Mouse (Mus musculus) heart, embryonic 12.5 days (tissue): ENCODE measurements at regions not wholly inside any gene's neighbourhood (a gene's known extent, or its start where the extent isn't known, plus 50 kb on each side); places are given as distances from the start of the nearest gene placed in this dataset.

Source experiments
- ATAC-seq: fragments of 200-750 bp; cut with Nextera tagmentation; 2 replicates; pipeline ENCODE4 v1.8.0; 2017; ENCODE audit warnings: moderate TSS enrichment, moderate library complexity; ENCODE audit not compliant: insufficient number of reproducible peaks, low FRiP score
- H3K27ac ChIP-seq: fragments of 300-500 bp; sonication (generic); 2 replicates; pipeline ENCODE4 v1.5.1; 2016; ENCODE audit warnings: mild to moderate bottlenecking, moderate library complexity; ENCODE audit not compliant: poor library complexity, severe bottlenecking
- H3K27me3 ChIP-seq: fragments of 300-500 bp; sonication (generic); replicated peaks from 2 replicates; pipeline ENCODE4 v1.6.1; 2016; ENCODE audit warnings: mild to moderate bottlenecking, moderate library complexity
- H3K36me3 ChIP-seq: fragments of 300-500 bp; sonication (generic); 2 replicates; pipeline ENCODE4 v1.6.1; 2016; ENCODE audit warnings: mild to moderate bottlenecking, moderate library complexity
- H3K4me1 ChIP-seq: fragments of 300-500 bp; sonication (generic); replicated peaks from 2 replicates; pipeline ENCODE4 v1.6.1; 2016; ENCODE audit warnings: mild to moderate bottlenecking
- H3K4me2 ChIP-seq: fragments of 300-500 bp; sonication (generic); 2 replicates; pipeline ENCODE4 v1.6.1; 2016; ENCODE audit warnings: mild to moderate bottlenecking, moderate library complexity
- H3K4me3 ChIP-seq: fragments of 300-500 bp; sonication (generic); 2 replicates; pipeline ENCODE4 v1.5.1; 2016; ENCODE audit warnings: mild to moderate bottlenecking
- H3K9ac ChIP-seq: fragments of 300-500 bp; sonication (generic); 2 replicates; pipeline ENCODE4 v1.6.1; 2016; ENCODE audit warnings: mild to moderate bottlenecking, moderate library complexity
- H3K9me3 ChIP-seq: fragments of 300-500 bp; sonication (generic); replicated peaks from 2 replicates; pipeline ENCODE4 v1.6.1; 2016; ENCODE audit warnings: mild to moderate bottlenecking, moderate library complexity
- WGBS: fragments of 180-500 bp; shearing (Covaris S2); methylation state at CpG from one replicate; pipeline ENCODE4 v1.1.7; 2016; 5-methylcytosine and 5-hydroxymethylcytosine counted together

DNA sequence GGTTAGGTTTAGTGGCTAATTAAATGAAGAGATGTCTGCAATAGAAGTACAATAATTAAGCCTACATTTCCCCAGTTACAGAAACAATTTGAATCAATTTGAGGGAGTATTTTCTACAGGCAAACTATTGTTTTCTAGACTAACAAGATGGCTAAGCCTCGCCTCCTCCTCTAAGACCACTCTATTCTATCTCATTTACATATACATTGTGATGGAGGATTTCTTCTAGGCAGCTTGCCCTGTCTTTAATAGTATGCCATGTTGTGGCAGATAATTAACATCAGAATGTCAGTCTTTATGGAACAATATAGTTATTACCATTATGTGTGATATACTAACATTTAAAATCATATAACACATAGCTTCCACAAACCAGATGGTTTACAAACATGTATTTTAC lies 152.3 kb upstream of the Ptbp2 start:
- WGBS, result 81% methylated on average over 1 of the region's 1 CpGs
- Histone ChIP-seq H3K4me3 (no peak overlapping the region), H3K27me3 (no peaks in the 10 kb centered on the region), H3K9ac (no peak overlapping the region), H3K9me3 (no peaks in the 10 kb centered on the region), H3K4me1 (no peaks in the 10 kb centered on the region), H3K36me3 (no peaks in the 10 kb centered on the region), H3K4me2 (no peak overlapping the region), H3K27ac (no peak overlapping the region)
- ATAC-seq, result no peak

DNA sequence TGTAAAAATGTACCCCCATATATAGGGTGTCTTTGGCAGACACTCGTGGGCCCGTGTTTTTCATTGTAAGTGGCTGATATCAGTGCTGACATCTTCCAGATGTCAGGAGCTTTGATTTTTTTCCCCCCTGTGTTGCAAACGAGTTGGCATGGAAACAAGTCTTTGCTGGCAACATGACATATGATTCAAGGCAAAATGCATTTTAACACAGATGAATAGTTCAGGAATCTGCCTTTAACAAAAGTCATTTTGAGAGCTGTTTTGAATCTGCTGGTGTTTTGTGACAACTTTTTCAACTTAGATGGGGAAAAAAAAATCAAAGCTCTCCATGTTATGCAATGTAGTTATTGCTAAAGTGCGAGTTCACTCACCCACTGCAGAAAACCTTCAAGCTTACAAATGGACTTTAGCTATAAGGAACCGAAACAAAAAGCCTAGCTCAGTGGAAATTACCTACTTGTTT lies 148.8 kb upstream of the Ptbp2 start:
- no peak overlapping the region for H3K27ac ChIP-seq
- no peaks in the 10 kb centered on the region for H3K4me1 ChIP-seq
- no peaks in the 10 kb centered on the region for H3K9me3 ChIP-seq
- no peak overlapping the region for H3K9ac ChIP-seq
- WGBS, result 44% methylated on average over 5 of the region's 5 CpGs
- H3K27me3 ChIP-seq, result no peaks in the 10 kb centered on the region
- no peak for ATAC-seq
- no peak overlapping the region for H3K4me3 ChIP-seq
- no peaks in the 10 kb centered on the region for H3K36me3 ChIP-seq
- H3K4me2 ChIP-seq, result no peak overlapping the region

DNA sequence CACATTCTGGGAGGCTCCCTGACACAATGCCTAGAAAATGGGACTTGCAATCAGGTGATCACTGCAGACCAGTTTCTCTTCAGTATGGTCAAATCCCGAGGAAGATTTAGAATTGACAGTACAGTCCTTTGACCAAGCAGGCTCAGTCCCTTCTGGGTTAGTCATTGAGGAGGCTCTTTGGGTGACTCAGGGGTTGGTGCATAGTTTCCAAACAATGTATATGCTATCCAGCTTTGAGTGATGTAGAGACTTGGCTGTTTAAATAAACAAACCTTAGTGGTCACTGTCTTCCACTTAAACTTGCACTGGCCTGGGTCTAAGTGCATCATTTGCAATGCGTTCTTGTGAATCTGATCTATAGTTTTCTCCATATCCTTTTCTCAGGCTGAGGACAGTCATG lies 144.0 kb upstream of the Ptbp2 start:
- Histone ChIP-seq H3K9me3 (no peaks in the 10 kb centered on the region), H3K4me2 (no peak overlapping the region), H3K4me1 (no peaks in the 10 kb centered on the region), H3K27me3 (no peaks in the 10 kb centered on the region), H3K9ac (no peak overlapping the region), H3K4me3 (no peak overlapping the region), H3K27ac (no peak overlapping the region), H3K36me3 (no peaks in the 10 kb centered on the region)
- WGBS, result 69% methylated on average over 2 of the region's 2 CpGs
- no peak for ATAC-seq

DNA sequence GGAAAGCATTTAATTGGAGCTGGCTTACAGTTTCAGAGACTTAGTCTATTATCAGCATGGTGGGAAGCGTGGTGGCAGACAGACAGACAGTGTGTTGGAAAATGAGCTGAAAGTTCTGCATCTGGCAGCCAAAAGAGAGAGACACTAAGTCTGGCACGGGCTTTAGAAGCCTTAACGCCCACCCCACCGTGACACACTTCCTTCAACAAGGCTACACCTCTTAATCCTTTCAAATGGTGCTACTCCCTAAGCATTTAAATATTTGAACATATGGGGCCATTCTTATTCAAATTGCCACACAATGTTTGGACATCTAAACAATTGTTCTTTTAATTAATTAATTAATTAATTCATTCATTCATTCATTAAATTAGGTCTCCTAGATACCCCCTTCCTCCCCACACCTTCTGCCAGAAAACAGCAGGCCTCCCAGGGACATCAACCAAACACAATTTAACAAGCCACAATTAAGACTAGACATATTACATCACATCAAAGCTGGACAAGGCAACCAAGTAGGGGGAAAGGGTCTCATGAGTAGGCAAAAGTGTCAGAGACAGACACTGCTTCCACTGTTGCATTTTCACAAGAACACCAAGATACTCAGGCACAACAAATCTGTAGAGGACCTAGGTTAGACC lies 135.4 kb upstream of the Ptbp2 start:
- WGBS, result 69% methylated on average over 4 of the region's 4 CpGs
- no peaks in the 10 kb centered on the region for H3K36me3 ChIP-seq
- ATAC-seq, result no peak

DNA sequence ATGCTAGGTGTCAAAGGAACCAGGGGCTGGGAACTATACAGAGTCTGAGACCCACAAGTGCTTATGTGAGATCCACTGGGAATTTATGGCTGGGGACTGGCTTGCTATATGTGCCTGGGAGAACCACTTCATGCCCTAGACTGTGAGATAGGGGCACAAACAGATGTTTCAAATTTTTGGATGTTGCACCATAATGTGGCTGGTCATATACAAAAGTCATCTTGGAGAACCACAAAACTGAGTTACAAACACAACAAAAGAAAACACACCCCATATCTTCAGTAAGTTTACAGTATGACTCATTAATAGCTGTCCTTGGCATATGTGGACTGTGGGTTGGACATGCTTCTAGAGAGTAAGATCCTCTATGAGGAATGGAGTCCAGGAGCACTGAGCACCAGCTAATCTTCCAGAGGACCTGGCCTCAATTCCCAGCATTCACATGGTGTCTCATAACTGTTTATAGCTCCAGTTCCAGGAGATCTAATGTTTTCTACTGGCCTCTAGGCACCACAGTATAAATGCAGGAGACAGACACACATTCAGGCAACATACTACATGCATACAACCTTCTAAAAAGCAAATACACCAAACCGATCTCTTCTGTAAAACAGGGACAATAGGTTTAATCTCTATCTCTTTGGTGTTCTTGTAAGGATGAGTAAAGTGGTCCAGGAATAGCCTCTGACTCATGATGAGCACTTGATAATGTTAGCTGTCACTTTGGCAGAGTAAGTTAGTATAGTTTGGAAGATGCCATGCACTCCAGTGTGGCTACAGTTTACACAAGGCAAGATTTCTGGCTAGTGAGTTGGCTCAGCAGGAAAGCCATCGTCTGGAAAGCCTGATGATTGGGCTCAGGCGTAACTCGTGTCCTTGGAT lies 132.0 kb upstream of the Ptbp2 start:
- WGBS, result 52% methylated on average over 4 of the region's 4 CpGs

More for the DNA sequence above, 135.4 kb upstream of the Ptbp2 start:
- no peak overlapping the region for H3K4me3 ChIP-seq
- H3K4me1 ChIP-seq, result 0 out of 2 replicates have a peak, but pooled peaks cover 2% of the 10 kb centered on the region
- H3K9me3 ChIP-seq, result no peaks in the 10 kb centered on the region
- H3K4me2 ChIP-seq, result no peak overlapping the region
- no peak overlapping the region for H3K9ac ChIP-seq
- H3K27me3 ChIP-seq, result no peaks in the 10 kb centered on the region
- no peak overlapping the region for H3K27ac ChIP-seq

DNA sequence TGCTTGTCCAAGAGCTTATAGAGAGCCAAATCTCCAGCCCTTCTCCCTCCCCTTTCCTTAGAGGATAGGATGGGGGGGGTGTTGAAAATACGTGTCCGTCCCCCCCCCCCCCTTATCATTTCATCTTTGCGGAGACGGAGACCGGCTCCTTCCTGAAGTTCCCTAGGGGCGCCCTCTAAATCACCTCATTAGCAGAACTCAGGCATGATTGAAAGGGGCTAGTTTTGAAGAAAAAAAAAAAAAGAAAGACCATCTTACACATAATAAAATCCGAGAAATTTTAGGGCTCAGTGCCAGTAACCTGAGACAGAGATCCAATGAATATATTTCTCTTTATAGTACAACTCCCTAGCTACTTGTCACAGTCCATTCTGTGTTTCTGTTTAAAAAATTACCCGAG lies 127.3 kb upstream of the Ptbp2 start:
- WGBS, result 64% methylated on average over 8 of the region's 8 CpGs
- Histone ChIP-seq H3K27ac (no peak overlapping the region), H3K4me3 (no peak overlapping the region), H3K9ac (no peak overlapping the region), H3K4me2 (no peak overlapping the region), H3K9me3 (no peaks in the 10 kb centered on the region), H3K4me1 (0 out of 2 replicates have a peak, but pooled peaks cover 1% of the 10 kb centered on the region), H3K27me3 (no peaks in the 10 kb centered on the region), H3K36me3 (no peaks in the 10 kb centered on the region)
- no peak for ATAC-seq

More for the DNA sequence above, 132.0 kb upstream of the Ptbp2 start:
- ATAC-seq, result no peak
- no peaks in the 10 kb centered on the region for H3K27me3 ChIP-seq
- no peaks in the 10 kb centered on the region for H3K9me3 ChIP-seq
- H3K27ac ChIP-seq, result no peak overlapping the region
- H3K9ac ChIP-seq, result no peak overlapping the region
- no peaks in the 10 kb centered on the region for H3K36me3 ChIP-seq
- no peak overlapping the region for H3K4me3 ChIP-seq
- H3K4me1 ChIP-seq, result 0 out of 2 replicates have a peak, but pooled peaks cover 2% of the 10 kb centered on the region
- H3K4me2 ChIP-seq, result no peak overlapping the region

DNA sequence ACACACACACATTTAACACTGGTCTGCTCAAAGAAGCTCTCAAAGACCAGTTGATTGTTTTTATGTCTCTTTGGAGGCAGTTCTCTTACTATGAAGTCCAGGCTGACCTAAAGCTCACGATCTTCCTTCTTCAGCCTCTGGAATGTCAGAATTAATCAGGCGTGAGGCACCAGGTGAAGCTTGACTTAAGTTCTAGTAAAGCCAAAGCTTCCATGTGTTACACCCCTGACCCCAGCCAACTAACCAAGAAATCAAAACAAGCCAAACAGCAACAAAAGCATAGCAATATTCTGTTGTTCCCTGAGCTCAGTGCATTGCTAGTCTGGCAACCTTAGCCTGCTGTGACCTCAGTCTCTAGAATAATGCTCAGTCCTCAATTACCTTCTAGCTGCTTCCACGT lies 120.0 kb upstream of the Ptbp2 start:
- Histone ChIP-seq H3K27ac (no peak overlapping the region), H3K9me3 (no peaks in the 10 kb centered on the region), H3K4me3 (no peak overlapping the region), H3K9ac (no peak overlapping the region), H3K4me1 (no peaks in the 10 kb centered on the region), H3K36me3 (no peaks in the 10 kb centered on the region), H3K27me3 (no peaks in the 10 kb centered on the region), H3K4me2 (no peak overlapping the region)
- 74% methylated on average over 3 of the region's 3 CpGs for WGBS
- no peak for ATAC-seq

DNA sequence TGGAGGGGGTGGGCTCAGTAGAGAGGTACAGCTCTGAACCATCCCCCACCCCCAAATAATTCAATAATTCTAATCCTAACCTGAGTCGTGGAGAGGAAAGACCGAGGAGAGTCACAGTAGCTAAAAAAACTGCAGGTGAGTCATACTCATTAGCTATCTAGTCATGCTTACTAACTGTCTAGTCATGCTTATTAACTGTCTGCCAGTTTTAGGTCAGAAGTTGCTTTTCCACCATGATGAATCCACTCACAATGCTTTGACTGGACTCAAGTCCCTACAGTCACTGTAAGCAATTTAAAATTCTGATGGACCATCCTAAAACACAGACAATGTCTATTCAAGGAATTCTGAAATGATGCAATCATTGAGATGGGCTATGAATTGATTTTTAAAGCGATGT lies 110.9 kb upstream of the Ptbp2 start:
- 86% methylated on average over 3 of the region's 3 CpGs for WGBS
- Histone ChIP-seq H3K4me3 (no peak overlapping the region), H3K36me3 (no peaks in the 10 kb centered on the region), H3K9ac (no peak overlapping the region), H3K4me2 (no peak overlapping the region), H3K4me1 (peaks cover 18% of the 10 kb centered on the region), H3K27me3 (no peaks in the 10 kb centered on the region), H3K27ac (no peak overlapping the region), H3K9me3 (no peaks in the 10 kb centered on the region)
- no peak for ATAC-seq

DNA sequence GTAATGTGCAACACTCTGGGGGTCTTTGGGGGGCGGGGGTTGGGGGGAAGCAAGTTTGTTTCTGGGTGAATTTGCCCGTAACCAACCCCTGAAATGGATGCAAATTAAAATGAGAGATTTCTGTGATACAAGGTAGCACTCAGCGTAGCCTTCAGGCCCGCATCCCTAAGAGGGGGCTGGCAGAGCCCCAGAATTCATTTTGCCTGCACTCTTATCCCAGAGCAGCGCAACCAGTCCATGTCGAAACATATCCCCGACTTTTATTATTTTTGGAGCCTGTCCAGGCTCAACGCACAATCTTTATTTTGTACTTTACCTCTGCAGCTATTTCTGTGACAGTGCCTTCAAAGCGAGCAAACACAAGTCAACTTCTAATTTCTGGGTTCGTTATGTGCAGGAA lies 109.8 kb upstream of the Ptbp2 start:
- Histone ChIP-seq H3K27me3 (no peaks in the 10 kb centered on the region), H3K27ac (no peak overlapping the region), H3K4me3 (peak overlapping the region; percentile 36; the same call in 1 of the 2 replicates), H3K4me2 (peak overlapping the region; percentile 71), H3K36me3 (no peaks in the 10 kb centered on the region), H3K9me3 (no peaks in the 10 kb centered on the region), H3K4me1 (peaks cover 18% of the 10 kb centered on the region), H3K9ac (no peak overlapping the region)
- ATAC-seq, result no peak
- whole genome bisulfite sequencing, result 41% methylated on average over 10 of the region's 10 CpGs

DNA sequence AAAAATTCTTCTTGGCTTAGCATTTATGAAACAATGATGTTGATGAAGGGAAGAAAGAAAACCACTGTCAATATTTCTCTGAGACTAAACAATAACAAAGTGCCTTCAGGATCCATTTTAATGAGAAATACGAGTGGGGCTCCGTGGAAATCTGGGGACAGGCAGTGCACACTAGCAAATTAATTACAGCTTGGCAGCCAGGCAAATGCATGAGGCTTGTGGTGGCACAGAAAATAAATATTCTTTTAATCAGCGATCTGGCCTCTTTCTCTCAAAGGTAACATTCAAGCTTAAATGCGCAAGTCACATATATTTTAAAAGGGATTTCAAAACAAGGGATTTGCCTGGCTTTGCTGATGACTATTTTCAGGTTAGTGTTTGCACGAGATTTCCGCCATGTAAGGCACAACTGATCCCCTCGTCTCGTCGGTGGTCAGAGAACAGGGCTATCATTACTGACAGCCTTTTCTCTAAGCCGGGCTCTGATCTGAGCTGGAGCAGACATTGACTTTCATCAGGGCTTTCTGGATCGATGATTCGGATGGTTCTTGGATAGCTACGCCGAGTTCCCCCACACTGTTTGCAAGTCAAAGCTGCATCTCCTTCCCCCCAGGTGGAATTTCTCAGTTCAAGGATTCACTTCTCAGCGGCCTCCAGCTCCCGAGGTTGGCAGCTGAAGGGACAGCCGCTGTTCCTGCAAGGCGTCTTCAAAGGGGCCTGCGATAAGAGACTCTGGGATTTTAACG lies 109.1 kb upstream of the Ptbp2 start:
- H3K36me3 ChIP-seq, result no peaks in the 10 kb centered on the region
- no peak overlapping the region for H3K27ac ChIP-seq
- 12% methylated on average over 20 of the region's 20 CpGs for WGBS
- peak overlapping the region; percentile 36 for H3K4me3 ChIP-seq
- no peak for ATAC-seq
- peak overlapping the region; percentile 71 for H3K4me2 ChIP-seq
- H3K4me1 ChIP-seq, result peaks cover 18% of the 10 kb centered on the region
- no peaks in the 10 kb centered on the region for H3K27me3 ChIP-seq
- H3K9me3 ChIP-seq, result no peaks in the 10 kb centered on the region
- peak overlapping the region; percentile 24 for H3K9ac ChIP-seq

DNA sequence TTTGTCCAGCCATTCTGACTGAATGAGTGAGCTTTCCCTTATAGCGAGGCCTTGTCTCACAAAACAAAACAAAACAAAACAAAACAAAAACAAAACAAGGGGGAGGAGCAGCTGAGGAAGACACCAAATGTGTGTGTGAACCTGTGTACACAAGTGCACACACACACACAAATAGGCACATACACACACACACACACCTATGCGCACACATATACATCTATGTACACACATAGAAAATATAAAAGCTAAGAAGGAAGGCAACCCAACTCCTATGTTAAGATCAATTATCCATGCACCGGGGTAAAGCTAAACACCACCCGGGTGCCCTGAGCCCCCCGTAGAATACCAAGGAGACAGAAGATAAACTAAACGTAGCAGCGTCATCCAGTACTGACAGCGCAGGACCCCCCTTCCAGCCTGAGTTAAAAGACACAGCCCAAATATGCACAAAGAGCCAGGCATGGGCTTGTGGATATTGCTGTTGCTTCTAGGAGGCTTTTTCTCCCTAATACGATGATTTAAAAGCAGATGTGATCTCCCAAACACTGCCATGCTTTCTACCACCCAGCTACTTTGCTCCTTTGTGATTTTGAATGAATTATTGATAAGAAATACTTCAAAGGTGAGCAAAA lies 108.4 kb upstream of the Ptbp2 start:
- H3K4me3 ChIP-seq, result no peak overlapping the region
- no peaks in the 10 kb centered on the region for H3K9me3 ChIP-seq
- peaks cover 18% of the 10 kb centered on the region for H3K4me1 ChIP-seq
- no peaks in the 10 kb centered on the region for H3K36me3 ChIP-seq
- no peaks in the 10 kb centered on the region for H3K27me3 ChIP-seq
- no peak overlapping the region for H3K27ac ChIP-seq
- no peak overlapping the region for H3K9ac ChIP-seq
- H3K4me2 ChIP-seq, result no peak overlapping the region
- ATAC-seq, result no peak
- WGBS, result 70% methylated on average over 9 of the region's 9 CpGs
